Mouse (Mus musculus): ENCODE data around the gene Gpr87.
"Not testable (repeated sequence)": the region's sequence is repeated elsewhere in the genome, so short reads cannot be mapped to it uniquely, and the experiment has no call there.

GRCm38 (mm10) chr3:59140941-59141340 is 54.0 kb downstream of the Gpr87 start:
- TF ChIP-seq GATA1, TAL1 (IDR thresholded peaks at IDR 0.05; ENCODE audit: low read length): not testable (repeated sequence)

All from erythroblast, embryonic 14.5 days (primary cell).